Mouse (Mus musculus): Measurements from ENCODE around the gene Aatf. TPM values are rescaled to one million over a fixed set of nuclear protein-coding genes. Genes with fewer than 3 reads are reported as not detected.

The Aatf gene
- polyA plus RNA-seq (2017; shearing (Covaris generic)) = 86.2 TPM

DNA sequence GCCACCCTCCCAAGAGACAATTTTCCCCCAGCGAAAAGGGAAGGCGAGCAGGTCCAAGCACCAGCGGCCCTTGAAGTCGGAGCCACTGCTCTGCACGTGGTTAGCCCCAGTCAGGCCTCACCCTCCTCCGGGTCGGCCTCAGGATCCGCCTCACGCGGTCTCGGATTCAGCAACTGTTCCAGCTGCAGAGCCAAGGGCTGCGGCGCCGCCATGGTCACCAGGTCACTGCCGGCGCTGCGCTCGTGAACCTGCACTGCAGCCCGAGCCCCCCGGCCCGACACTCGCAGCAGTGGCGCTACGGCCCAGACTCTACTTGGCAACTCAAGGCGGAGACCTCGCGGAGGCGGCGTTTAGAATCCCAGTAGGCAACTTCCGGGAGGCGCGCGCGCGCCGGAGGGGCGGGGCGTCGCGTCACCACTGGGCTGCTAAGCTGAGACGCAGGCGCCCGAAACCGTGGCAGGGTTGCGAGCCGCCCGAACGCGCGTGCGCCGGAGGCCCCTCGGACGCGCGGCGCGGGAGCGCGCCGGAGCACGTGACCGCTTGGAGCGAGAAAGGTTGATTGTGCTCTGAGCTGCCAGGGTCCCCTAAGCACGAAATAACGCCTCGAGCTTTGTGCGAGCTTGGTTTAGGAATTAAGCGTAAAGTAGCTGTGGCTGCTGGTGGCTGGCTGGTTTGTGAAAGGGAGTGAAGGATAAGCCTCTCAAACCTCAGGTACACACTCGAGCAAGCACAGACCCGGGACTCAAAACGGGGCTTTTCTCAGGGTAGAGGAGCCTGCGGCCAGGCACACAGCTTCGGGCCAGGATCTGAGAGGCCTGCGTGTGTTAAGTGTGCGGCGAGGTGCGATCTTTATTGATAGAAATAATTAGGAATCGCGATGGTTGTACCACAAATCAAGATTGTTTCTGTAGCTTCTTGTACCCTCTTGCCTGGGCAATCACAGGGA is at the start of gene Aatf:
Aatf (minus strand) TSS at position 352 of the 946 bp plus-strand sequence.

DNA sequence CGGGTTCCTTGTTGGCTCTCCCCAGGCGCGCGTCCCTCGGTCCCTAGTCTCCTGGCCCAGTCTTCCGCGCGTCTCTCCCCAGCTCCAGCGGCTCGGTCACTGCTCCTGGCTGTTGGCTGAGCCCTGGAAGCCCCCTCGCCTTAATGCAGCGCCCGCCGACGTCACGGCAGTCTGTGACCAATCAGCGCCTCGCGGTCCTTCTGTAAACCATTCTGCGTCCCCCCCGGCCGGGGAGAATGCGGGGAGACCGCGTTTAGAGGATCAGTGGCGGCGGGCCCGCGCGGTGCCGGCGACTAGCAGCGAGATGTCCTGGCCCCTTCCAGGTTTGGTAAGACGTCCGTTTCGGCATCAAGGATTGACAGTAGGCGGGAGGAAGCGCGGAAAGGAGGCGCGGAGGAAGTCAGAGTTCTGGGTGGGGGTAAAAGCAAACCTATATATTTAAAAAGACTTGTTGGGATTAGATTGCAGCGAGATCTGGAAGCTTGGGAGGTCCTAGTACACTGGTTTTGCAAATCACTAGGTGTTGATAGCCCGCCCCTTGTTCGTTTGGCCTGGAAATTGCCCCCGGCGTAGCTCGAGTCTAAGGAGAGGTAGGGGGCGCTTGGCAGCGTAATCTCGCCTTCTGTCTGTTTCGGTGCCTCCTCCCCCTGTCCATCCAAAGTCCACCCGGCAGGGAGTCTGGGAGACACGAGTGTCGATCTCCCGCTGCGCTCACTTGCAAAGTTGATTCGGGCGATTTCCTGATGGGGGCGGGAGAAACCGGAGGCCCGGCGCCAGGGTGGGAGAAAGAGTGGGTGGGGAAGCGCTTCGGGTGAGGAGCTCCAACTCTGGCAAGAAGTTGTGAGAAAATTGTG is 12.3 kb upstream of the Aatf start, which contains the start of gene Lhx1:
Lhx1 (minus strand) TSS at position 115 of the 854 bp plus-strand sequence.

Other genes starting within 250 kb of the Aatf start
- not detected for gene Lhx1, start 12.0 kb upstream of the Aatf start, polyA plus RNA-seq (2017; shearing (Covaris generic))

All from activated CD4-positive, CD25-positive, alpha-beta regulatory T cell, adult 9 weeks (primary cell).